Mouse (Mus musculus) embryonic fibroblast, embryonic 13.5 days (primary cell): Measurements from ENCODE around the gene Ugt1a7c.
"Not testable (repeated sequence)": the region's sequence is repeated elsewhere in the genome, so short reads cannot be mapped to it uniquely, and the experiment has no call there.

Experiments used
- CTCF ChIP-seq: IDR thresholded peaks from 2 replicates; pipeline ENCODE4 v1.5.1; 2011; ENCODE audit warnings: mild to moderate bottlenecking, control low read depth, low read length, moderate library complexity, borderline replicate concordance; ENCODE audit not compliant: insufficient read depth
- POLR2A ChIP-seq: IDR thresholded peaks from 2 replicates; pipeline ENCODE4 v1.6.1; 2011; ENCODE audit warnings: low read depth, mild to moderate bottlenecking, control low read depth, low read length, moderate library complexity

- TF ChIP-seq CTCF, POLR2A: not testable (repeated sequence)
Observed at GRCm38 (mm10) chr1:88066472-88067102, 28.3 kb upstream of the Ugt1a7c start.
